Mouse (Mus musculus): ENCODE data around the gene Sbno2. TPM values are rescaled to one million over a fixed set of nuclear protein-coding genes. Genes with fewer than 3 reads are reported as not detected.
A peak's percentile ranks its signal among the peaks of the same experiment; 100 is the strongest.

The Sbno2 gene
- total and polyA plus RNA-seq, 3 experiments, result 9.7 to 24.2 (median 22.6) TPM

DNA sequence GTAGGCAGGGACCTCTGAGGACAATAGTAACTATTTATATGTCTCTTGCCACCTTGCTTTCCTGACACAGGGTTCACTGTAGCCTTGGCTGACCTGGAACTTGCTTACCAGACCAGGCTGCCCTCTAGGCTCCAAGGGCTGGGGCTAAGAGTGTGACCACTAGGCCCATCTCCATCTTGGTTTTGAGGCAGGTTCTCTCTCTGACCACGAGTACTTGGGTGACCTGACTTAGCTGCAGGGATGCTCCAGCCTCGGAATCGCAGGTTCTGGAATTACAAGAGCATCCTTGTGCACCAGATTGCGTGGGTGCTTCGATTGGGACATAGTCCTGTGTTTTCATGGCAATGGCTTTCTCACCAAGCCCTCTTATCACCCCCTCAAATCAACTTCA lies 53.0 kb downstream of the Sbno2 start:
- Histone ChIP-seq H3K27ac (ENCODE audit: insufficient read depth, low read depth) (peak overlapping the region; percentile 77), H3K9me3 (replicated peaks; ENCODE audit: low read length) (no peaks in the 10 kb centered on the region), H3K4me3 (replicated peaks in 1 of 3; ENCODE audit: low read depth in 2 of 3, low read length in 2 of 3, poor library complexity in 1 of 3) (no peak overlapping the region), H3K4me1 (ENCODE audit: control insufficient read depth in 1 of 2, insufficient read depth in 2 of 2) (peaks cover 16 to 68% of the 10 kb centered on the region in 2 experiments), H3K27me3 (replicated peaks) (no peaks in the 10 kb centered on the region), H3K79me2 (replicated peaks; ENCODE audit: control insufficient read depth, extremely low read depth, insufficient read depth, poor library complexity, severe bottlenecking) (peaks cover 15% of the 10 kb centered on the region), H3K36me3 (replicated peaks in 1 of 2; ENCODE audit: control insufficient read depth in 1 of 2, insufficient read depth in 1 of 2, low read length in 1 of 2) (peaks cover 20 to 26% of the 10 kb centered on the region in 2 experiments), H3K9ac (ENCODE audit: insufficient read depth, low read depth) (peak overlapping the region; percentile 15; the same call in 1 of the 2 replicates), H3K4me2 (ENCODE audit: insufficient read depth, low read depth, poor library complexity, severe bottlenecking) (no peak overlapping the region)
- in situ Hi-C loops (cut with MboI; ENCODE audit: low pct_ligation_motif_present, low pct_unique_long_range_greater_than_20kb, low sequenced_read_pairs), result no loop called here
- no peak for TF ChIP-seq ELF1 (IDR thresholded peaks at IDR 0.05; ENCODE audit: low read depth, low read length)
- DNase-seq (ENCODE audit: extremely low read depth), result no peak
- dilution Hi-C loops (cut with MboI; ENCODE audit: extremely low pct_ligation_motif_present, extremely low pct_unique_long_range_greater_than_20kb, low sequenced_read_pairs), result no loop called here

DNA sequence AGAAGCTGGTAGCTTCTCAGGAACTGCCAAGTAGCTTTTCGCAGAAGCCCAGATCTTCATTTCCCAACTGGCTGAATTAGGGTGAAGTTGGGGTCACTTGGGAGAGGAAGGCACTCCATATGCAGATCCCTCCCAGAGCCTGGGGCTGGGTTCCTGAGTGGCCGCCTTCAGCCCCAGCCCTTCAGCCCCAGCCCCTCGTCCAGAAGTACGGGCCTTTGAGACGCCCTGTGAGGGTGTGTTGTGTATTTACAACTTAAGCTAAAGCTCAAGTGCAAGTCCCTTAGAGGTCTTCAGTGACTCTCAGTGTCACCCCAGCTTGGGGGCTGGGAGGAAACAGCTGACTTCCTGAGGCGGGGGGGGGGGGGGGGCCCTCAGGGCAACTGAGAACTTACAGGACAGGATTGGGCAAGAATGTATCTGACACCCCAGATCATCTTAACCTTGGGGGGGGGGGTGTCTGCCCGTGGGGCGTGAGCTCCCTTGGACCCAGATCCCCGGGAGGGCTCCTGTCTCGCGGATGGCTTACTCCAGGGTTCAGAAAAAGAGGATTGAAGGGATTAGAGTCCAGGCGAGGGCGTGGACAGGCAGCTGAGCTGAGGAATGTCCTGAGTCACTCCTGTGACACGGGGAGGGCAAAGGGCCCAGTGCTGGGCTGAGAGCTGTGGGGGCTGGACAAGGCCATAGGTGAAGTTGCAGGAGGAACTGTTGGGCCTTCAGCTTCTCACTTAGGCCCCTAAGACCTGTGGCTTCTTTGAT lies 53.6 kb downstream of the Sbno2 start:
- no peak overlapping the region for H3K4me2 ChIP-seq (ENCODE audit: insufficient read depth, low read depth, poor library complexity, severe bottlenecking)

DNA sequence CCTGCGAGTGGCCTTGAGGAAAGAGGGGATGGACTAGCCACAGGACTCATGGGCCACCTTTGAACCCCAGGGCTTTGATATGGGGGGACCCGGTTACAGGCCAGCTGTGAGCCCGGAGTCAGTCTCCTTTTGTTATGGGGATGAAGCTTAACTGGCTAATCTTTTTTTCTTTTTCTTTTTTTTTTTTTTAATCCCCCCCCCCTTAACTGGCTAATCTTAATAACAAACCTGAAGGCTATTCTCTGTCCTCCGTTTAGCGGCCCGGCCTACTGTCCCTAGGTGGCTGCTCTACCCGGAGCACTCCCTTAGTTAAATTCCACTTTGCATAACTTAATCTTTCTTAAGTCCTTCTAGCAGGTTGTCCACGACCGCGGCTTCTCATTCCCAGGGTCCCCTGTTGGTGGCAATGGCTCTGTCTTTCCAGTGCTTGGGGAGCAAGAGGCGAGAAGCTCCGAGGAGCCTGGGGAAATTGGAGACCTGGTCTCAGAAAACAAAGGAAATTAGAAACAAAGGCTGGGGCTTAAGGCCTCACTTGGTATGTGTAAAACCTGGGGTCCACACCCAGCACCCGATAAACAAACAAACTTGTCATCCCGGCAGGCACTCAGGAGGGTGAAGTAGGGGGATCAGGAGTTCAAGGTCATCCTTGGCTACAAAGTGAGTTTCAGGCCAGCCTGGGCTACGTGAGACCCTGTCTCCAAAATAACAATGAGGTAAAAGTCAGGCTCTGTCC lies 54.3 kb downstream of the Sbno2 start:
- peak overlapping the region; percentile 60 for H3K4me2 ChIP-seq (ENCODE audit: insufficient read depth, low read depth, poor library complexity, severe bottlenecking)
- in situ Hi-C loops (cut with MboI; ENCODE audit: low pct_ligation_motif_present, low pct_unique_long_range_greater_than_20kb, low sequenced_read_pairs), result no loop called here
- H3K9me3 ChIP-seq (replicated peaks; ENCODE audit: low read length), result no peaks in the 10 kb centered on the region
- H3K36me3 ChIP-seq (replicated peaks in 1 of 2; ENCODE audit: control insufficient read depth in 1 of 2, insufficient read depth in 1 of 2, low read length in 1 of 2), result peaks cover 9 to 14% of the 10 kb centered on the region in 2 experiments
- peak overlapping the region; percentile 92 for H3K27ac ChIP-seq (ENCODE audit: insufficient read depth, low read depth)
- DNase-seq (ENCODE audit: extremely low read depth), result no peak
- TF ChIP-seq ZNF384 (IDR thresholded peaks at IDR 0.05; ENCODE audit: low read depth, low read length) (peak; percentile 23; the same call in 1 of the 2 replicates), HCFC1 (IDR thresholded peaks at IDR 0.05; ENCODE audit: low read depth, low read length) (no peak), CTCF (conservative IDR thresholded peaks at IDR 0.05 in 1 of 2, IDR thresholded peaks at IDR 0.05 in 1 of 2; ENCODE audit: low read depth in 2 of 2, low read length in 2 of 2) (no peak), CHD1 (IDR thresholded peaks at IDR 0.05; ENCODE audit: low read depth, low read length) (0 out of 2 replicates have a peak, but pooled peaks have one; percentile 67), TCF12 (IDR thresholded peaks at IDR 0.05; ENCODE audit: low read depth, low read length) (0 out of 2 replicates have a peak, but pooled peaks have one; percentile 21), BHLHE40 (IDR thresholded peaks at IDR 0.05; ENCODE audit: low read depth, low read length) (no peak)
- H3K4me1 ChIP-seq (ENCODE audit: control insufficient read depth in 1 of 2, insufficient read depth in 2 of 2), result peaks cover 16 to 63% of the 10 kb centered on the region in 2 experiments
- no peak overlapping the region for H3K4me3 ChIP-seq (replicated peaks in 1 of 3; ENCODE audit: low read depth in 2 of 3, low read length in 2 of 3, poor library complexity in 1 of 3)
- peak overlapping the region; percentile 75 for H3K9ac ChIP-seq (ENCODE audit: insufficient read depth, low read depth)
- peaks cover 15% of the 10 kb centered on the region for H3K79me2 ChIP-seq (replicated peaks; ENCODE audit: control insufficient read depth, extremely low read depth, insufficient read depth, poor library complexity, severe bottlenecking)
- dilution Hi-C loops (cut with MboI; ENCODE audit: extremely low pct_ligation_motif_present, extremely low pct_unique_long_range_greater_than_20kb, low sequenced_read_pairs), result no loop called here
- H3K27me3 ChIP-seq (replicated peaks), result no peaks in the 10 kb centered on the region

More for the DNA sequence above, 53.6 kb downstream of the Sbno2 start:
- in situ Hi-C loops (cut with MboI; ENCODE audit: low pct_ligation_motif_present, low pct_unique_long_range_greater_than_20kb, low sequenced_read_pairs) (no loop called here), dilution Hi-C loops (cut with MboI; ENCODE audit: extremely low pct_ligation_motif_present, extremely low pct_unique_long_range_greater_than_20kb, low sequenced_read_pairs) (no loop called here)
- DNase-seq (ENCODE audit: extremely low read depth), result no peak
- H3K9ac ChIP-seq (ENCODE audit: insufficient read depth, low read depth), result peak overlapping the region; percentile 75
- H3K27ac ChIP-seq (ENCODE audit: insufficient read depth, low read depth), result peak overlapping the region; percentile 77
- no peaks in the 10 kb centered on the region for H3K9me3 ChIP-seq (replicated peaks; ENCODE audit: low read length)
- no peak overlapping the region for H3K4me3 ChIP-seq (replicated peaks in 1 of 3; ENCODE audit: low read depth in 2 of 3, low read length in 2 of 3, poor library complexity in 1 of 3)
- no peaks in the 10 kb centered on the region for H3K27me3 ChIP-seq (replicated peaks)
- H3K4me1 ChIP-seq (ENCODE audit: control insufficient read depth in 1 of 2, insufficient read depth in 2 of 2), result peaks cover 16 to 68% of the 10 kb centered on the region in 2 experiments
- peaks cover 15 to 20% of the 10 kb centered on the region in 2 experiments for H3K36me3 ChIP-seq (replicated peaks in 1 of 2; ENCODE audit: control insufficient read depth in 1 of 2, insufficient read depth in 1 of 2, low read length in 1 of 2)
- no peak for TF ChIP-seq RAD21 (IDR thresholded peaks at IDR 0.05; ENCODE audit: low read depth, low read length)
- no peak for TF ChIP-seq ETS1 (conservative IDR thresholded peaks at IDR 0.05; ENCODE audit: low read depth, low read length)
- TF ChIP-seq POLR2A (IDR thresholded peaks at IDR 0.05; ENCODE audit: low read depth, low read length), result no peak
- no peak for TF ChIP-seq TBP (conservative IDR thresholded peaks at IDR 0.05; ENCODE audit: low read depth, low read length)
- no peak for TF ChIP-seq TCF12 (IDR thresholded peaks at IDR 0.05; ENCODE audit: low read depth, low read length)
- TF ChIP-seq RCOR1 (conservative IDR thresholded peaks at IDR 0.05; ENCODE audit: low read depth, low read length), result no peak
- no peak for TF ChIP-seq ZC3H11A (IDR thresholded peaks at IDR 0.05; ENCODE audit: low read depth, low read length)
- no peak for TF ChIP-seq BHLHE40 (IDR thresholded peaks at IDR 0.05; ENCODE audit: low read depth, low read length)
- peaks cover 15% of the 10 kb centered on the region for H3K79me2 ChIP-seq (replicated peaks; ENCODE audit: control insufficient read depth, extremely low read depth, insufficient read depth, poor library complexity, severe bottlenecking)

All from CH12.LX (cell line).